Mouse (Mus musculus): ENCODE measurements around the gene Slc25a10.

DNA sequence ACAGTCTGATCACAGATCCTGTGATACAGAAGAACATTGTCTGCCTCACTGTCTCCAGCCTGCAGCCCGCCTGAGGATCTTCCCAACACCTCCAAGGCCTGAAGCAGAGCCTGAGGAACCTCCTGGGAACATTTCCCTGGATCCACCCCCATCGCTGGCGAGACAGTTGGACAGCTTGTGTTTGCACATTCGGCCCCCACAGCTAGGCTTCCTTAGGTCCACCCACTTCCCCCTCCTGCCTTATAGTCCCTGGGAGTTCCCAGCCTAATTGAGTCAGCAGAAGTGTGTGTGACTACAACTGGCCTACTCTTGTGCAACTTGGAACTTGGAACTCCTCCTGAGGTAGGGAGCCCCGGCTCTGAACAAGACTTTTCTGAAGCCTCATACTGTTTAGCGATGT, 26.4 kb downstream of the Slc25a10 start:
- TF ChIP-seq CTCF (IDR thresholded peaks at IDR 0.05; ENCODE audit: control insufficient read depth, insufficient read depth, insufficient read length) (no peak), MYOD1 (IDR thresholded peaks at IDR 0.05; ENCODE audit: control insufficient read depth, insufficient read length, low read depth) (no peak), MAX (IDR thresholded peaks at IDR 0.05) (no peak)
